Mouse (Mus musculus): Measurements from ENCODE around the gene Iqck.

DNA sequence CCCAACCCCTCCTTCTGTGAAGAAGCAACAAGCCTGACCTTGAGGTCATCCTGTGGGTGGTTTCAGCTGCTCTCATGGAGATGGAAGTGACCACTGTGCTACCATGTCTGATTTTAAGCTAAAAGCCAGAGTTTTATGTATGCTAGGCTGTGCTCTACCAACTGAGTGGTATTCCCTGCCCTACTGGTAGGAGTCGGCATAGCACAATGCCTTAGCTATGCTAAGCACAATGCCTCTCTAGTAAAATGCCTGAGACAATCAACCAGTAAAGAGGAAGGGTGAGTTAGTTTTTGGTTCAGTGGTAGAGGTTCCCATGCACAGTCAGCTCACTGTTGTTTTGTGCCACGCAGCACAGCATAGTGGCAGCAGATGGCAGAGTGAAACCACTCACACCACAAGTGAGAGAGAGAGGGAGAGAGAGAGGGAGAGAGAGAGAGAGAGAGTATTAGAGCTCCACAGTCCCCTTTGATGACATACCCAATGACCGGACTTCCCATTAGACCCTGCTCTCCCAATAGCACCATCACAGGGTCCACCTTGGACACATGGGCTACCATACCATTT, 24.0 kb downstream of the Iqck start:
- TF ChIP-seq ZC3H11A (IDR thresholded peaks at IDR 0.05; ENCODE audit: borderline replicate concordance, low read depth, low read length) (no peak), HCFC1 (IDR thresholded peaks at IDR 0.05; ENCODE audit: borderline replicate concordance, insufficient read depth, low read length) (no peak), ZNF384 (IDR thresholded peaks at IDR 0.05; ENCODE audit: low read depth, low read length) (no peak), MAFK (IDR thresholded peaks at IDR 0.05; ENCODE audit: insufficient read depth, low read depth, low read length) (no peak), CHD2 (IDR thresholded peaks at IDR 0.05; ENCODE audit: low read depth, low read length) (no peak)

Measured in ES-E14 (cell line).